12 mouse cellular contexts compared by ENCODE assay signal in the genomic region with DNA sequence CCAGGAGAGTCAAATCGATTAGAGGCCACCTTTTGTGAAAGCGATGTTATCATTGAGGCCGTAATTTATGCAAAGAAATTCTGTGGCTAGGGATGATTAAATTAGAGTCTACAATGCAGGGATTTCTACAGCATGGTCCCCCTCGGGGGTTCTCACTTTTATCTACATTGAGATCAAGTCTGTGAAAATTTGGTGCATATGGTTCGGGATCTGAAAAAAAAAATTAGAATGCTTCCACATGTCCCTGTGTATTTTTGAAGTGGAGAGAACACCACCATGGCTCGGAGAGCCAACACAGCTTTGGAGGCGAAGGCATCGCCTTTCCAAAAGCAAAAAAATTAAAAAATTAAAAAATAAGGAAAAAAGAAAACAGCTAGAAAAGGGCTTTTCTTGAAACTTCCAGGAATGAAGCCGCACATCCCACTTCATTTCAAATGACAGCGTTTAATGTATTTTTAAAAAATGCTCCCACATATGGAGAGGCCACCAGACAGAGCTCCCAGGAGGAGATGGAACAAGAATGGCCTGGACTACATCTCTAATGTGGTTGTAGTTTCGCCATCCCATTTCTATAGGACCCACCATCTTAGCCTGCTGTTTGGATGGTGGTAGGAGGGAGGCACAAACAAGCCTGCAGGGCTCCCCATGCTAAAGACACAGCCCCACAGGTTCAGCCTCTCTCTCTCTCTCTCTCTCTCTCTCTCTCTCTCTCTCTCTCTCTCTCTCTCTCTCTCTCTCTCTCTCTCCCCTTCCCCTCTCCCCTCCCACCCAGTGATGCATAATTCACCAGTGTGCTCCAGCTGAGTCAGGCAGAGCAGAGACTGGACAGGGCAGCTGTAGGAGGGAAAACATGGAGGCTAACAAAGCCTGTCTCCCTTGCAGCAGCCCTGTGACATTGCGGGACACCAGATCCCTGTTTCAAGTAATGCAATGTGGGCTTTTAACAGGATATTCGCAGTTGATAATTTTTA.
DNase-seq lines count a peak whose midpoint lies in the region; ATAC-seq and TF ChIP-seq lines count a peak whose summit lies in the region.
"Had no signal": no experiment of that assay in that cellular context is flagged by ENCODE, and none has a peak within 500 bp of the region (broad histone marks: within the 10 kb centered on the region; RNA-seq: fewer than 3 reads in every experiment).

No protein-coding gene starts in this region.

- 72% methylated on average over 13 of the region's 13 CpGs for WGBS in kidney, embryonic 14.5 days
- 53% methylated on average over 13 of the region's 13 CpGs for WGBS in forebrain, embryonic 14.5 days
- WGBS in limb, embryonic 13.5 days = 67% methylated on average over 13 of the region's 13 CpGs
- 46% methylated on average over 13 of the region's 13 CpGs for WGBS in neural tube, embryonic 14.5 days
- 65% methylated on average over 13 of the region's 13 CpGs for WGBS in liver, embryonic 12.5 days (ENCODE audit: insufficient replicate concordance)

- peak; percentile 59; the same call in 1 of the 2 replicates for ATAC-seq in kidney, embryonic 14.5 days (ENCODE audit: low FRiP score, low TSS enrichment)
- peak; percentile 77 for ATAC-seq in forebrain, embryonic 14.5 days
- no peak for ATAC-seq in limb, embryonic 13.5 days (ENCODE audit: low FRiP score, low read depth)
- peak; percentile 70 for ATAC-seq in neural tube, embryonic 14.5 days (ENCODE audit: low read depth)
- no peak for ATAC-seq in liver, embryonic 12.5 days

- no peak overlapping the region for H3K9ac ChIP-seq in kidney, embryonic 14.5 days (ENCODE audit: low read depth, low read length)
- peak overlapping the region; percentile 49 for H3K9ac ChIP-seq in forebrain, embryonic 14.5 days (ENCODE audit: low read length)
- H3K9ac ChIP-seq in limb, embryonic 13.5 days = peak overlapping the region; percentile 4; the same call in 1 of the 2 replicates
- peak overlapping the region; percentile 12; the same call in 1 of the 2 replicates for H3K9ac ChIP-seq in neural tube, embryonic 14.5 days (replicated peaks; ENCODE audit: low read depth, low read length)
- H3K9ac ChIP-seq in liver, embryonic 12.5 days = no peak overlapping the region

- H3K9me3 ChIP-seq in kidney, embryonic 14.5 days (ENCODE audit: control insufficient read depth, low read length) = no peaks in the 10 kb centered on the region
- no peaks in the 10 kb centered on the region for H3K9me3 ChIP-seq in forebrain, embryonic 14.5 days (replicated peaks; ENCODE audit: control insufficient read depth, low read length)
- no peaks in the 10 kb centered on the region for H3K9me3 ChIP-seq in limb, embryonic 13.5 days
- no peaks in the 10 kb centered on the region for H3K9me3 ChIP-seq in neural tube, embryonic 14.5 days (ENCODE audit: control insufficient read depth, low read length)
- no peaks in the 10 kb centered on the region for H3K9me3 ChIP-seq in liver, embryonic 12.5 days (replicated peaks)

- H3K36me3 ChIP-seq in kidney, embryonic 14.5 days (ENCODE audit: control insufficient read depth, insufficient read depth, low read length) = no peaks in the 10 kb centered on the region
- no peaks in the 10 kb centered on the region for H3K36me3 ChIP-seq in forebrain, embryonic 14.5 days (ENCODE audit: control insufficient read depth, insufficient read depth, low read length)
- no peaks in the 10 kb centered on the region for H3K36me3 ChIP-seq in limb, embryonic 13.5 days
- no peaks in the 10 kb centered on the region for H3K36me3 ChIP-seq in neural tube, embryonic 14.5 days (ENCODE audit: control insufficient read depth, insufficient read depth, low read length)
- H3K36me3 ChIP-seq in liver, embryonic 12.5 days = no peaks in the 10 kb centered on the region

- peak overlapping the region; percentile 52; the same call in 1 of the 2 replicates for H3K27ac ChIP-seq in kidney, embryonic 14.5 days (ENCODE audit: low read depth, low read length)
- peak overlapping the region; percentile 92 for H3K27ac ChIP-seq in forebrain, embryonic 14.5 days (ENCODE audit: low read depth, low read length)
- peak overlapping the region; percentile 48 for H3K27ac ChIP-seq in limb, embryonic 13.5 days
- H3K27ac ChIP-seq in neural tube, embryonic 14.5 days (ENCODE audit: low read depth, low read length) = peak overlapping the region; percentile 88
- no peak overlapping the region for H3K27ac ChIP-seq in liver, embryonic 12.5 days
- H3K27ac ChIP-seq in layer of hippocampus, adult 2 months = no peak overlapping the region

- H3K4me2 ChIP-seq in kidney, embryonic 14.5 days (replicated peaks; ENCODE audit: low read depth, low read length) = no peak overlapping the region
- peak overlapping the region; percentile 39 for H3K4me2 ChIP-seq in forebrain, embryonic 14.5 days (ENCODE audit: low read length)
- H3K4me2 ChIP-seq in limb, embryonic 13.5 days (replicated peaks) = 0 out of 2 replicates have a peak overlapping the region, but pooled peaks have one; percentile 21
- no peak overlapping the region for H3K4me2 ChIP-seq in neural tube, embryonic 14.5 days (ENCODE audit: low read depth, low read length)
- H3K4me2 ChIP-seq in liver, embryonic 12.5 days = no peak overlapping the region

- no peaks in the 10 kb centered on the region for H3K27me3 ChIP-seq in kidney, embryonic 14.5 days (ENCODE audit: control insufficient read depth, insufficient read depth, low read length)
- H3K27me3 ChIP-seq in forebrain, embryonic 14.5 days (replicated peaks; ENCODE audit: control insufficient read depth, insufficient read depth, low read length) = no peaks in the 10 kb centered on the region
- H3K27me3 ChIP-seq in limb, embryonic 13.5 days = no peaks in the 10 kb centered on the region
- H3K27me3 ChIP-seq in neural tube, embryonic 14.5 days (ENCODE audit: control insufficient read depth, insufficient read depth, low read length) = no peaks in the 10 kb centered on the region
- no peaks in the 10 kb centered on the region for H3K27me3 ChIP-seq in liver, embryonic 12.5 days (replicated peaks)

- H3K4me1 ChIP-seq in kidney, embryonic 14.5 days (ENCODE audit: control insufficient read depth, insufficient read depth, low read length) = peaks cover 22% of the 10 kb centered on the region
- H3K4me1 ChIP-seq in forebrain, embryonic 14.5 days (ENCODE audit: control insufficient read depth, insufficient read depth, low read length) = peaks cover 26% of the 10 kb centered on the region
- peaks cover 67% of the 10 kb centered on the region for H3K4me1 ChIP-seq in limb, embryonic 13.5 days
- H3K4me1 ChIP-seq in neural tube, embryonic 14.5 days (ENCODE audit: control insufficient read depth, insufficient read depth, low read length) = peaks cover 32% of the 10 kb centered on the region
- H3K4me1 ChIP-seq in liver, embryonic 12.5 days = no peaks in the 10 kb centered on the region

- no peak overlapping the region for H3K4me3 ChIP-seq in kidney, embryonic 14.5 days (ENCODE audit: low read length)
- no peak overlapping the region for H3K4me3 ChIP-seq in forebrain, embryonic 14.5 days (ENCODE audit: low read depth, low read length)
- H3K4me3 ChIP-seq in limb, embryonic 13.5 days = no peak overlapping the region
- no peak overlapping the region for H3K4me3 ChIP-seq in neural tube, embryonic 14.5 days (ENCODE audit: low read depth, low read length)
- no peak overlapping the region for H3K4me3 ChIP-seq in liver, embryonic 12.5 days
- H3K4me3 ChIP-seq in layer of hippocampus, adult 2 months = no peak overlapping the region

- DNase-seq in kidney, adult 18-20 months = no peak
- DNase-seq in forebrain, embryonic 14.5 days (ENCODE audit: low spot score) = peak; percentile 59
- no peak for DNase-seq in urinary bladder, postnatal 14 days (ENCODE audit: low spot score)
- no peak for DNase-seq in layer of hippocampus, adult 2 months (ENCODE audit: low spot score in 2 of 2)
- DNase-seq: heart, adult 18-20 months; kidney, adult 8-10 months; lung, adult 2 months; thymus, postnatal 25 days had no signal

- TF ChIP-seq CTCF in layer of hippocampus, adult 2 months (conservative IDR thresholded peaks at IDR 0.05) = no peak

Comparison
In these comparisons a context has a peak if more than half of its experiments do, and no peak if none do; other contexts are left out.
1. ATAC-seq: peak in kidney, embryonic 14.5 days (single experiment), forebrain, embryonic 14.5 days (single experiment) and neural tube, embryonic 14.5 days (single experiment); none in limb, embryonic 13.5 days (single experiment) and liver, embryonic 12.5 days (single experiment).
2. H3K27ac ChIP-seq: peak in kidney, embryonic 14.5 days (single experiment), forebrain, embryonic 14.5 days (single experiment), limb, embryonic 13.5 days (single experiment) and neural tube, embryonic 14.5 days (single experiment); none in liver, embryonic 12.5 days (single experiment) and layer of hippocampus, adult 2 months (single experiment).
3. H3K4me2 ChIP-seq: peak in forebrain, embryonic 14.5 days (single experiment) and limb, embryonic 13.5 days (single experiment); none in kidney, embryonic 14.5 days (single experiment), neural tube, embryonic 14.5 days (single experiment) and liver, embryonic 12.5 days (single experiment).
4. H3K9ac ChIP-seq: peak in forebrain, embryonic 14.5 days (single experiment), limb, embryonic 13.5 days (single experiment) and neural tube, embryonic 14.5 days (single experiment); none in kidney, embryonic 14.5 days (single experiment) and liver, embryonic 12.5 days (single experiment).